Mouse (Mus musculus) brain, embryonic 14.5 days (tissue): Measurements from ENCODE around the gene Fhad1.

Experiments
- CTCF ChIP-seq: fragments of 200-500 bp; IDR thresholded peaks from 2 replicates; pipeline ENCODE4 v1.5.1; 2012; ENCODE audit warnings: inconsistent platforms, mild to moderate bottlenecking, moderate library complexity, borderline replicate concordance; ENCODE audit not compliant: insufficient read depth, insufficient read length; ENCODE audit errors: extremely low read depth
- POLR2A ChIP-seq: fragments of 200-500 bp; IDR thresholded peaks from 2 replicates; pipeline ENCODE4 v1.6.1; 2012; ENCODE audit warnings: mild to moderate bottlenecking, inconsistent platforms, borderline replicate concordance; ENCODE audit not compliant: poor library complexity, insufficient read depth, insufficient read length, severe bottlenecking; ENCODE audit errors: extremely low read depth

- TF ChIP-seq POLR2A (no peak), CTCF (no peak)
Observed at GRCm38 (mm10) chr4:141953859-141954258, 61.0 kb downstream of the Fhad1 start.
